Mouse (Mus musculus): ENCODE data around the gene Bcor. TPM values are rescaled to one million over a fixed set of nuclear protein-coding genes. Genes with fewer than 3 reads are reported as not detected.

The Bcor gene
- 9.0 and 13.6 TPM in 2 replicates for polyA plus RNA-seq (2011; ENCODE audit: insufficient read depth, insufficient read length, low replicate concordance, missing spikeins)

DNA sequence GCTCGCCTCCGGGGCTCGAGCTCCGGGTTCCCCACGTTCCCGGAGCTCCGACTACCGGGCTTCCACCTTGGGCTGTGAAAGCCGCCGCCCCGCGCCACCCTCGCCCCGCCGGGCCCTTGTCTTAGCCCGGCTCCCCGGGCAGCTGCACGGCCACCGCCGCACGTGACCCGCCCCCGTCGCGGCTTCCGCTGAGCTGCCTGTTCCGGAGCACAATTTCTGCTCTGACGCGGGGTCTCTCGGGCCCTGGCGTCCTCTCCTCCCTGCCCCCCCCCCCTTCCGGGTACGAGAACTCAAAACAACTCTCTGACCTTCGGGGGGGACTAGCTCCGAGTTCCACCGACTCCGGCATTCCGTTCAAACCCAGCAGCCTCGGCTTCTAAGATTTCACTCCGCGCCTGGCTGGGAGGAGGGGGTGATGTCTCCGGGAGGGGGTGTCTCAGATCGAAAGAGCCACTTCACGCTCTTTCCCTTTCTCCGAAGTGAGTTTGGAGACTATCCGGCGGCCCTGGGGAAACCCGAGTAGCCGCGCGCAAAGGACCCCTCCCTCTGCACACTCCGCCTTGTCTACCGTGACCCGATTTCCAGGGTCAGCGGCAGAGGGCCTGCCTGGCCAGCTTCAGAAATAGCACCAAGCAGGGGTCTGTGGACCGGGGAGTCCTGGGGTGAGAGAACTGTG, at the start of gene Bcor:
TSS of gene Bcor (minus strand) at position 375 of the 676 bp plus-strand sequence.
- H3K4me3 ChIP-seq (replicated peaks; ENCODE audit: control insufficient read depth, low read depth, low read length) = peak within 1 kb of the TSS; percentile 50
- TF ChIP-seq POLR2A (IDR thresholded peaks at IDR 0.05; ENCODE audit: borderline replicate concordance, control insufficient read depth, low read depth, low read length) (no peak), CTCF (IDR thresholded peaks at IDR 0.05; ENCODE audit: control insufficient read depth, insufficient read depth, low read length) (no peak)
- 6% methylated on average over 34 of the region's 56 CpGs for WGBS
- no peaks in the 10 kb centered on the region for H3K4me1 ChIP-seq (ENCODE audit: control insufficient read depth, insufficient read depth, low read length)
- peak within 1 kb of the TSS; percentile 83 for H3K27ac ChIP-seq (ENCODE audit: control insufficient read depth, insufficient read depth, low read depth, low read length, poor library complexity)

DNA sequence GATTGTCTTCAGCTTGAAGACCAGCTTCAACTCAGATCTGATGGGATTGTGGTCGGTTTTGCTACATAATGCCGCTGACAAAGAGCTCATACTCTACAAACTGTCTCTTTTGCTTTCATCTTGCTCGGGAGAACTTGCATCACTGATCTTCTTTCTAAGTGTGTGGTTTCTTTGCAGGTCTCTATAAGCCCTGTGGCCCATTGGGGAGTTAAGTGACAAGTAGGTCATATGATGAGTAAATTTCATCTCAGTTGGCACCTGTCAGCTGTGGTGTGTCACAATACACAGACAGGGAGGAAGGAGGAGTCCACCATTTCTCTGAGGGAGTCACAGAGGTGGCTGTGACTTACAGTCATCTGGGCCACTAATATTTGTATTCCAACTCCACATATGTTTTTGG, 42.8 kb upstream of the Bcor start:
- 62% methylated on average over 3 of the region's 3 CpGs for WGBS
- no peaks in the 10 kb centered on the region for H3K4me1 ChIP-seq (ENCODE audit: control insufficient read depth, insufficient read depth, low read length)
- no peak overlapping the region for H3K27ac ChIP-seq (ENCODE audit: control insufficient read depth, insufficient read depth, low read depth, low read length, poor library complexity)
- no peak overlapping the region for H3K4me3 ChIP-seq (replicated peaks; ENCODE audit: control insufficient read depth, low read depth, low read length)
- no peak for TF ChIP-seq POLR2A (IDR thresholded peaks at IDR 0.05; ENCODE audit: borderline replicate concordance, control insufficient read depth, low read depth, low read length)

DNA sequence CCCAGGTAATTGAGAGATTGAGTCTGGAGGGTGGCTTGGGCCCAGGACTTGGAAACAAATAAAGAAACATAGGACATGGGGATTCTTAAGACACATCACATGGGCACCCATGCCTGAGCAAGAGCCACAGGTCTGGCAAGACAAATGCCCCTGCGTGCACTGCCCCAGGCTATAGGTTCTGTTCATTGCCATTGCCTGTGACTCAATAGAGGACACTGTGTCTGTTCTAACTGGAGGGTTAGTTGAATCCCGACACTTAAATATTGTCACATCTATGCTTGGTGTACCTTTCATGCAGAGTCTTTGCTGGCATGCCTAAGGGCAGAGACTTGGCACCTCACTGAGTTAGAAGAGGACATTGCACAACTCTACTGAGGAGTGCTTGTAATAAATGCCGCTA, 41.0 kb upstream of the Bcor start:
- no peak overlapping the region for H3K27ac ChIP-seq (ENCODE audit: control insufficient read depth, insufficient read depth, low read depth, low read length, poor library complexity)
- TF ChIP-seq CTCF (IDR thresholded peaks at IDR 0.05; ENCODE audit: control insufficient read depth, insufficient read depth, low read length) (no peak), POLR2A (IDR thresholded peaks at IDR 0.05; ENCODE audit: borderline replicate concordance, control insufficient read depth, low read depth, low read length) (no peak)
- 81% methylated on average over 3 of the region's 3 CpGs for WGBS
- H3K4me1 ChIP-seq (ENCODE audit: control insufficient read depth, insufficient read depth, low read length) = no peaks in the 10 kb centered on the region
- no peak overlapping the region for H3K4me3 ChIP-seq (replicated peaks; ENCODE audit: control insufficient read depth, low read depth, low read length)

DNA sequence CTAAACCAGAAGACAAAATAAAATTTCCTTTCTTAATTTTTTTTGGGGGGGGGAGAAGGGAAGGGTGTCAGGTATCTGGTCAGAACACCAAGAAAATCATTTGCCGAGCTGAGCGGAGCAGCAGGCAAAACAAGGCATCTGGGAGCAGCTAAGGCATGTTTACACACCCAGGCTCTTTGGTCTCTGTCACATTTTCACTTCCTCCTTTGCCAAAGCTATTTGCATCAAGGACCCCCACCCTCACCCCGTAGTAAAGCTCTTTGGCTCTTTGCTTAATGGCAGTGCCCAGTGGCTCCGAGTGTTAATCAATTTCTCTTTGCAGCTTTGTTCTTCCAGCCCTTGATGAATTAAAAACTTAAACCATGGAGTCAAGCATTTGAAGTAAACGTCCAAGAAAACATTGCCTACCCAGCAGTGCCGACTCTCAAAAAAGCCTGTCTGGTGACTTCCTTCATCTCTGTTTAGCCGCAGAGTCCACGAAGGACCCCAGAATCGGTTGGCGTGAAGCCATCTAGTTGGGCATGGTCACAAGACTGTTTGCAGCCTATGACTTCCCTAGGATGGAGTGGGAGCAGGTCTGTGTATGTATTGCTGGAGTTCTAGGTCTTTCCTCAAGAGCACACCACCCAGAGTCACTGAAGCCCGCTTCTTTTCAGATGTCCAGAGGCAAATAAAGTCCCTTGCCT, 35.2 kb upstream of the Bcor start:
- WGBS = 32% methylated on average over 11 of the region's 11 CpGs
- H3K4me1 ChIP-seq (ENCODE audit: control insufficient read depth, insufficient read depth, low read length) = no peaks in the 10 kb centered on the region
- H3K27ac ChIP-seq (ENCODE audit: control insufficient read depth, insufficient read depth, low read depth, low read length, poor library complexity) = peak overlapping the region; percentile 24; the same call in 1 of the 2 replicates
- no peak overlapping the region for H3K4me3 ChIP-seq (replicated peaks; ENCODE audit: control insufficient read depth, low read depth, low read length)
- TF ChIP-seq POLR2A (IDR thresholded peaks at IDR 0.05; ENCODE audit: borderline replicate concordance, control insufficient read depth, low read depth, low read length) = no peak
- no peak for TF ChIP-seq CTCF (IDR thresholded peaks at IDR 0.05; ENCODE audit: control insufficient read depth, insufficient read depth, low read length)

DNA sequence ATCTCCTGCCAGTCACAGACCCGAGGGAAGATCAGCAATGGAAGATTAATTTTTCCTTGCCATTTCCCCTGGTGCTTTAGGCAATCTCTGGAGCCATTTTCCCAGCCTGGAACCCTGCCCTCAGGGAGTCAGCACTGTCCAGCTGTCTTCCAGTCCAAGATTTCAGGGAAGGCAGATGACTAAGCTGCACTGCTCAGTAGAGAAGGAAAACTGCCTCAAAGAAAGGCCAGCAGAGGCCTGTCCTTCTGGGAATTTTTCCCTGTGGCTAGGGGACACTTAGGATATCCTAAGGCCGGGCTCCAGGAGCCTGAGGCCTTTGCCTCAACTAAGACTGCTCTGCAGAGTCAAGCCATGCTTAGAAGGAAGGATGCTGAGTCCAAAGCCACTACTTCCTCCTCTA, 32.2 kb upstream of the Bcor start:
- 64% methylated on average over 2 of the region's 2 CpGs for WGBS
- Histone ChIP-seq H3K27ac (ENCODE audit: control insufficient read depth, insufficient read depth, low read depth, low read length, poor library complexity) (no peak overlapping the region), H3K4me3 (replicated peaks; ENCODE audit: control insufficient read depth, low read depth, low read length) (no peak overlapping the region), H3K4me1 (ENCODE audit: control insufficient read depth, insufficient read depth, low read length) (no peaks in the 10 kb centered on the region)
- TF ChIP-seq POLR2A (IDR thresholded peaks at IDR 0.05; ENCODE audit: borderline replicate concordance, control insufficient read depth, low read depth, low read length) = no peak
- no peak for TF ChIP-seq CTCF (IDR thresholded peaks at IDR 0.05; ENCODE audit: control insufficient read depth, insufficient read depth, low read length)

GRCm38 (mm10) chrX:12189511-12189910, 29.4 kb upstream of the Bcor start:
- TF ChIP-seq POLR2A (IDR thresholded peaks at IDR 0.05; ENCODE audit: borderline replicate concordance, control insufficient read depth, low read depth, low read length) = no peak
- no peak for TF ChIP-seq CTCF (IDR thresholded peaks at IDR 0.05; ENCODE audit: control insufficient read depth, insufficient read depth, low read length)
- no peak overlapping the region for H3K27ac ChIP-seq (ENCODE audit: control insufficient read depth, insufficient read depth, low read depth, low read length, poor library complexity)
- 77% methylated on average over 4 of the region's 4 CpGs for WGBS
- no peaks in the 10 kb centered on the region for H3K4me1 ChIP-seq (ENCODE audit: control insufficient read depth, insufficient read depth, low read length)
- H3K4me3 ChIP-seq (replicated peaks; ENCODE audit: control insufficient read depth, low read depth, low read length) = no peak overlapping the region

- TF ChIP-seq POLR2A (IDR thresholded peaks at IDR 0.05; ENCODE audit: borderline replicate concordance, control insufficient read depth, low read depth, low read length) (no peak), CTCF (IDR thresholded peaks at IDR 0.05; ENCODE audit: control insufficient read depth, insufficient read depth, low read length) (no peak)
- WGBS = 55% methylated on average over 16 of the region's 16 CpGs
- Histone ChIP-seq H3K4me1 (ENCODE audit: control insufficient read depth, insufficient read depth, low read length) (no peaks in the 10 kb centered on the region; the same call in 1 of the 2 replicates), H3K27ac (ENCODE audit: control insufficient read depth, insufficient read depth, low read depth, low read length, poor library complexity) (no peak overlapping the region), H3K4me3 (replicated peaks; ENCODE audit: control insufficient read depth, low read depth, low read length) (no peak overlapping the region)
These were observed 15.2 kb upstream of the Bcor start for GRCm38 (mm10) chrX:12175198-12175960.

GRCm38 (mm10) chrX:12170128-12170527, 10.0 kb upstream of the Bcor start:
- WGBS = 37% methylated on average over 3 of the region's 3 CpGs
- Histone ChIP-seq H3K4me1 (ENCODE audit: control insufficient read depth, insufficient read depth, low read length) (no peaks in the 10 kb centered on the region), H3K27ac (ENCODE audit: control insufficient read depth, insufficient read depth, low read depth, low read length, poor library complexity) (no peak overlapping the region), H3K4me3 (replicated peaks; ENCODE audit: control insufficient read depth, low read depth, low read length) (no peak overlapping the region)
- TF ChIP-seq POLR2A (IDR thresholded peaks at IDR 0.05; ENCODE audit: borderline replicate concordance, control insufficient read depth, low read depth, low read length) = no peak
- TF ChIP-seq CTCF (IDR thresholded peaks at IDR 0.05; ENCODE audit: control insufficient read depth, insufficient read depth, low read length) = no peak

Data from bone marrow, adult 2 months (tissue).